Mouse (Mus musculus): ENCODE measurements around the gene Slc26a1. TPM values are rescaled to one million over a fixed set of nuclear protein-coding genes. Genes with fewer than 3 reads are reported as not detected.

Slc26a1 gene
- 1.9 and 2.1 TPM in 2 replicates for polyA plus RNA-seq (2015; fragmentation: Nextera tagmentation; extraction: Ambion mirVana)

DNA sequence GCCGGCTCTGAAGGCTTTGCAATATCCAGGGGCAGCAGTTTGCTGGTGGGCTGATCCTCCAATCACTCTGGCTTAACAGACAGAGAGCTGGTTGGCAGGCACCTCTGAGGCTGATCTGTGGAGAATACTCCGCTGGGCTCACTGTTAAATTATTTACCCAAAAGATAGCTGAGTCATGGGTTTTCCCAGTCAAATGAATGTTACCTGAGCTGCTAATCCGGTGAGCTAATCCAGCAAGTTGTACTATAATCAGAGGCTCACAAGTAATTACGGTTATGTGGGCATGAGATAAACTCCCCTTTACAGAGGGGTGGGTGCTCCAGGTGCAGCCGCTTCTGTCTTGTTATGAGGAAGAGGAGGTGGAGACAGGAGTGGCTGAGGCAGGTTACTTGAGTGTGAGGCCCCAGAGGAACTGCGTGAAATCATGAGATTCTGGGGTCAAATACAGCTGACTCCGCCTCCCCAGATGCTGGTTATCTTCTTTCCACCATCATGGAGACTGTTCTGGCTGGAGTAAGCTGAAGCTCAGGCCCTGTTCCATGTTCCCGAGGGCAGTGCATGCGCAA is at the start of gene Slc26a1:
Gene Slc26a1, minus strand, starts transcription at position 319 of the 566 bp plus-strand sequence.
- Histone ChIP-seq H3K4me1 (replicated peaks; ENCODE audit: control insufficient read depth, insufficient read depth, low read length) (peaks cover 11% of the 10 kb centered on the region), H3K4me3 (ENCODE audit: low read depth, low read length) (no peak within 1 kb of the TSS), H3K9ac (ENCODE audit: low read depth, low read length) (no peak within 1 kb of the TSS), H3K4me2 (replicated peaks; ENCODE audit: low read depth) (0 out of 2 replicates have a peak within 1 kb of the TSS, but pooled peaks have one; percentile 6), H3K9me3 (ENCODE audit: control insufficient read depth) (no peaks in the 10 kb centered on the region), H3K27me3 (replicated peaks; ENCODE audit: control insufficient read depth, insufficient read depth, low read length) (no peaks in the 10 kb centered on the region), H3K36me3 (ENCODE audit: control insufficient read depth, insufficient read depth) (peaks cover 17% of the 10 kb centered on the region; the same call in 1 of the 2 replicates), H3K27ac (ENCODE audit: low read depth, low read length) (peak within 1 kb of the TSS; percentile 35; the same call in 1 of the 2 replicates)
- peak; percentile 15; the same call in 1 of the 2 replicates for ATAC-seq
- TF ChIP-seq CTCF (IDR thresholded peaks at IDR 0.05; ENCODE audit: low read depth) = no peak
- WGBS = 38% methylated on average over 9 of the region's 9 CpGs

DNA sequence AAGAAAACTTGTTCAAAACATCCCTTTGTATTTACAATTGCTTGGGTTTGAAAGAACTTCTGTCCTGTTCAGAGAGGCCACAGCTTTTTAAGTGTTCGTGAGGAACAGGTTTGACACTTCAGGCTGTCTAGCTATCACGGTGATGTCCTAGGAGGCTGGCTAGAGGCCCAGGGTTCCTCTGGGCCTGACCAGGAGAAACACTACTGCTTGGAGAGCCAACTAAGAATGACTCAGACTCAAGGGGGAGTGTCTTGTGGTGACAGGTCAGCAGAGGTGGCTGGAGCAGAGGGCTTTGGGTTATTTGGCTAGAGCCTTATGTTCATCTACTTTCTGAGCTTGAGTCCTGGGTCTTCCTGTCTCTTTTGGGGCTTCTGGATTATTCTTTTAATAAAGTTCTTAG is 48.6 kb upstream of the Slc26a1 start:
- no peak overlapping the region for H3K27ac ChIP-seq (ENCODE audit: low read depth, low read length)
- no peak overlapping the region for H3K4me2 ChIP-seq (replicated peaks; ENCODE audit: low read depth)
- no peak for ATAC-seq
- no peak for TF ChIP-seq CTCF (IDR thresholded peaks at IDR 0.05; ENCODE audit: low read depth)
- no peaks in the 10 kb centered on the region for H3K4me1 ChIP-seq (replicated peaks; ENCODE audit: control insufficient read depth, insufficient read depth, low read length)
- H3K9me3 ChIP-seq (ENCODE audit: control insufficient read depth) = no peaks in the 10 kb centered on the region
- no peaks in the 10 kb centered on the region for H3K36me3 ChIP-seq (ENCODE audit: control insufficient read depth, insufficient read depth)
- H3K9ac ChIP-seq (ENCODE audit: low read depth, low read length) = no peak overlapping the region
- 53% methylated on average over 2 of the region's 2 CpGs for WGBS
- no peak overlapping the region for H3K4me3 ChIP-seq (ENCODE audit: low read depth, low read length)
- H3K27me3 ChIP-seq (replicated peaks; ENCODE audit: control insufficient read depth, insufficient read depth, low read length) = no peaks in the 10 kb centered on the region

DNA sequence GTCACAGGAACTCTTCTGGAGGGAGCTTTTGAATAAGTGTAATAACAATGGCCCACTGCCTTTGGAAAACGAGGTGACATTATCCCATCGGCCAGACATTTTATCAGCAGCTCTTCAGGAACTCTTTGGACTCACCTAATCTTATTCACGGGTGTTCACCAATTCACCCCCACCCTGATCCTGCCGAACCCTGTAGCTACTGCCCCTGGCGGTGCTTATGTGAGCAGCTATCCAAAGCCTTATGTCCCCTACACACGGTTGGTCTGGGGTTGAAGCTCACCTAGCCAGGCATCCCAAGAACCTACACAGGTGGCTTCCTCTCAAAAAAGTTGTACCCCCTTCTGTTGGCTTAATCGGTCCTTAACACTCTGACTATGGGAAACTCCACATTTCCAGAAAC is 44.4 kb upstream of the Slc26a1 start:
- TF ChIP-seq CTCF (IDR thresholded peaks at IDR 0.05; ENCODE audit: low read depth) = peak; percentile 38
- 54% methylated on average over 7 of the region's 7 CpGs for WGBS
- ATAC-seq = no peak; the same call in 1 of the 2 replicates
- Histone ChIP-seq H3K4me2 (replicated peaks; ENCODE audit: low read depth) (no peak overlapping the region), H3K27me3 (replicated peaks; ENCODE audit: control insufficient read depth, insufficient read depth, low read length) (no peaks in the 10 kb centered on the region), H3K27ac (ENCODE audit: low read depth, low read length) (no peak overlapping the region), H3K4me1 (replicated peaks; ENCODE audit: control insufficient read depth, insufficient read depth, low read length) (no peaks in the 10 kb centered on the region), H3K9ac (ENCODE audit: low read depth, low read length) (no peak overlapping the region), H3K9me3 (ENCODE audit: control insufficient read depth) (no peaks in the 10 kb centered on the region), H3K36me3 (ENCODE audit: control insufficient read depth, insufficient read depth) (no peaks in the 10 kb centered on the region), H3K4me3 (ENCODE audit: low read depth, low read length) (no peak overlapping the region)

DNA sequence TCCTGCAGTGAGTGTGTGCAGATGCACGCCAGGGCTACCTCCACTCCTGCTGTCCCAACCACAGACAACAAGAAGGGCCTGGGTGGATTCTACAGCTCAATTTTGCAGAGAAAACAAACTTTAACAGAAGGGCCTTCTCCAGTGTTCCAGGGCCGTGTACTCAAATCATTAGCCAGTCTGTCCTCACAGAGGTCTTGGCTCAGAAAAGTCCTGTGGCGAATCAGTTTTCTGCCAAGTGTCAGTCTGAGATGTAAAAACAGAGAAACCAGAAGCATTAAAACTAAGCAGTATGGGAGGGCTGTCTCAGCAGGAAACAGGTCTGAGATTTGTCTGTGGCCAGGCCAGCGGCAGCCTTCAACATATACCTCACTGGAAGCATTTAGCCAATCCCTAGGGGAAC is 42.7 kb upstream of the Slc26a1 start:
- no peak for TF ChIP-seq CTCF (IDR thresholded peaks at IDR 0.05; ENCODE audit: low read depth)
- H3K4me1 ChIP-seq (replicated peaks; ENCODE audit: control insufficient read depth, insufficient read depth, low read length) = no peaks in the 10 kb centered on the region
- no peak overlapping the region for H3K9ac ChIP-seq (ENCODE audit: low read depth, low read length)
- no peak overlapping the region for H3K4me3 ChIP-seq (ENCODE audit: low read depth, low read length)
- no peaks in the 10 kb centered on the region for H3K27me3 ChIP-seq (replicated peaks; ENCODE audit: control insufficient read depth, insufficient read depth, low read length)
- no peak for ATAC-seq
- no peaks in the 10 kb centered on the region for H3K9me3 ChIP-seq (ENCODE audit: control insufficient read depth)
- 63% methylated on average over 4 of the region's 4 CpGs for WGBS
- no peak overlapping the region for H3K27ac ChIP-seq (ENCODE audit: low read depth, low read length)
- no peak overlapping the region for H3K4me2 ChIP-seq (replicated peaks; ENCODE audit: low read depth)
- no peaks in the 10 kb centered on the region for H3K36me3 ChIP-seq (ENCODE audit: control insufficient read depth, insufficient read depth)

DNA sequence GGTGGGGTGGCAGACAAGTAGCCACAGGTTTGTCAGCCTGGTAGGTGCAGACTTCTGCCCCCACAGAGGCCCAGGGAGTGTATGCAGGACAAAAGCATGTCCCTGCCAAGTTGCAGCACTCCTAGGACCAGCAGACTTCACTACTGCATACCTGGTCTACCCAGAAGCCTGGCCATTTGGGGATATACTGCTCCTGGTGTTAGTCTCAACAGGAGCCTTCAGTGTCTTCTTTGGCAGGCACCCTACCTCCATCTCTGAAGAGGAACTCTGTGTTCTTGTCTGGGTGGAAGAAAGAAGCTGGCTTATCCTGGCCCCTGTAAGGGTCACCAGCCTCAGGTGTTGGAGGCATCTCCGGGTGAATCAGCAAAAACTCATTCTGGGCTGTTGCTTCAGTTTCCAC is 40.6 kb upstream of the Slc26a1 start:
- H3K4me3 ChIP-seq (ENCODE audit: low read depth, low read length) = no peak overlapping the region
- no peak for ATAC-seq
- no peak overlapping the region for H3K4me2 ChIP-seq (replicated peaks; ENCODE audit: low read depth)
- no peak for TF ChIP-seq CTCF (IDR thresholded peaks at IDR 0.05; ENCODE audit: low read depth)
- WGBS = 79% methylated on average over 1 of the region's 1 CpGs
- H3K36me3 ChIP-seq (ENCODE audit: control insufficient read depth, insufficient read depth) = no peaks in the 10 kb centered on the region
- no peak overlapping the region for H3K27ac ChIP-seq (ENCODE audit: low read depth, low read length)
- H3K9ac ChIP-seq (ENCODE audit: low read depth, low read length) = no peak overlapping the region
- no peaks in the 10 kb centered on the region for H3K9me3 ChIP-seq (ENCODE audit: control insufficient read depth)
- no peaks in the 10 kb centered on the region for H3K4me1 ChIP-seq (replicated peaks; ENCODE audit: control insufficient read depth, insufficient read depth, low read length)
- H3K27me3 ChIP-seq (replicated peaks; ENCODE audit: control insufficient read depth, insufficient read depth, low read length) = no peaks in the 10 kb centered on the region

DNA sequence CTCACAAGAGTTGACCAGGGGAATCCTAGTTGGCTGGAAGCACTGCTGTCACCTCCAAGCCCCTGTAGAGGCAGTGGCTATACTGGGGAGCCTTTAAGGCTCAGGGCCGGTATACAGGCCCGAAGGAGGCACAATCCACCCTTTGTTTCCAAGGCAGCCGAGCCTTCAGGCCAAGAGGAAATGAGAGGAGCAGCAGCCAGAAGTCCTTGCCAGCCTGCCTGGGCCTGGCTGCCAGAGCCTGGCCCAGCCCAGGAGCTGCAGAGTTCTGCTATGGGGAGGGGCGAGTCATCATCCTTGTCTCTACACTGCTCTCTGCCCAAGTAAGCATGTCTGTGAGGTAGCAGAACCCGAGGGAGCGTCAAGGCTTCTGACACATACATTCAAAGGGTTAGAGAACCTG is 38.8 kb upstream of the Slc26a1 start:
- H3K27ac ChIP-seq (ENCODE audit: low read depth, low read length) = no peak overlapping the region
- H3K9ac ChIP-seq (ENCODE audit: low read depth, low read length) = no peak overlapping the region
- peak; percentile 36 for ATAC-seq

More for the DNA sequence above, 38.8 kb upstream of the Slc26a1 start:
- H3K4me1 ChIP-seq (replicated peaks; ENCODE audit: control insufficient read depth, insufficient read depth, low read length) = no peaks in the 10 kb centered on the region
- no peaks in the 10 kb centered on the region for H3K36me3 ChIP-seq (ENCODE audit: control insufficient read depth, insufficient read depth)
- H3K27me3 ChIP-seq (replicated peaks; ENCODE audit: control insufficient read depth, insufficient read depth, low read length) = no peaks in the 10 kb centered on the region
- no peaks in the 10 kb centered on the region for H3K9me3 ChIP-seq (ENCODE audit: control insufficient read depth)
- no peak overlapping the region for H3K4me2 ChIP-seq (replicated peaks; ENCODE audit: low read depth)
- H3K4me3 ChIP-seq (ENCODE audit: low read depth, low read length) = no peak overlapping the region
- no peak for TF ChIP-seq CTCF (IDR thresholded peaks at IDR 0.05; ENCODE audit: low read depth)
- WGBS = 46% methylated on average over 6 of the region's 6 CpGs

Data from intestine, postnatal 0 days (tissue).